Mouse (Mus musculus): Measurements from ENCODE around the gene Anks1b.

DNA sequence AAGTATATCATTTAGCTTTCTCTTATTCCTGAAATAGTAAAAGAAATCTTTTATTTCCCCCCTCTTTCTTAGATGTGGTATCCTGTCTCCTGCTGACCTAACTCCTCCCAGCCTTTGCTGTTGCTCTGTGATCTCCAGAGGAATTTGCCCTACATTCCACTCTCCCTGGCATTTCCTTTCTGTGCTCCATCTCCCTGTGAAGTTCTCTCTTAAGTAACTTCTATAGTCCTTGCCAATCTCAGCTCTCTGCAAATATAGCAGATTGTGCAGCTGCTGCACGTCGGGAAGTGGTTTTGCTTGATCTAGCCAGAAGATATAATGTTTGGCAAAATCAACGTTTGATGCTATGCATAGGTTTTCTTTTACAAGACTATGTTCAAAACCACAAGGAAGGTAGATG, 673.3 kb downstream of the Anks1b start:
- TF ChIP-seq CTCF (IDR thresholded peaks at IDR 0.05; ENCODE audit: low read depth, low read length): no peak
- TF ChIP-seq TAL1 (conservative IDR thresholded peaks at IDR 0.05; ENCODE audit: low read depth, low read length): no peak
- no peak for TF ChIP-seq GATA1 (IDR thresholded peaks at IDR 0.05; ENCODE audit: borderline replicate concordance, low read length)
- no peak for TF ChIP-seq POLR2AphosphoS5 (IDR thresholded peaks at IDR 0.05; ENCODE audit: insufficient replicate concordance, low read depth, low read length)

Data from G1E (cell line).